Comparison of ENCODE assay signal across 8 mouse cellular contexts in the genomic region with DNA sequence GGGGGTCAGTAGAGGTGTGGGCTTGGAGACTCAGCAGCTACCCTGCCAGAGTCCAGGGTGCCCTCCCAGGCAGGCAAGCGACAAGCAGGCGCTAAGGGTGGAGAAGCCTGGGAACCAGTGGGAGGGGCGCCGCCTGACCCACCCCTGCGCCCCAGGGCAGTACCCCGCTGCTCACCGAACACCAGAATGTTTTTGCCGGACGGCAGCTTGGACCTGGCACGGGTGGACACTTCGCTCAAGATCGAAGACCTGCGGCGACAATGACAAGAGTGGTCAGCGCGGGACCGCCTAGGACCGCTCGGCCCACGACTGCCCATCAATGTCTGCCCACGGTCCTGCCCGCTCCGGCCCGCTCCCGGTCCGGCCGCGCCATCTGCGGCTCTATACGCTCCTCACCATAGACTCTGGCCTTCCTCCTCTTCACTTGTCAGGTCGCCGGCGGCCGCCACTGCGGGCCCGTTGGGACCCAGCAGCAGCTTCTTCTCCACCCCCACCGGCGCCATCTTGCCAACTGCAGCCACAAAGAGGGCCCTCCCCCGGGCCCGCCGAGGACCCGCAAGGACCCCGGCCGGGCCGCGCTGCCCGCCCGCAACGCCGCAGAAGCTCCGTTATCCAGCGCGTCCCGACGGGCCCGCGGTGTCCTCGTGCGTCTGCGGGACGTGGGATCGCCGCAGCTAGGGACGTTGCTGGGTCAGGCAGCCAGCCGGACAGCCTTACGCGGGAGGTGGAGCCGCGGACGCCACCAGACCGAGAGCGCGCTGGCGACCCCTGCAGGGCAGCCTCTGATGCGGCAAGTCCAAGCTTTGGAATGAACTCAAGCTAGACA. TPM values are rescaled to one million over a fixed set of nuclear protein-coding genes. Genes with fewer than 3 reads are reported as not detected.
A peak's percentile ranks its signal among the peaks of the same experiment; 100 is the strongest.
DNase-seq lines count a peak whose midpoint lies in the region; ATAC-seq and TF ChIP-seq lines count a peak whose summit lies in the region.

Gene Dync1li2 (minus strand): TSS at position 749 of the 826 bp plus-strand sequence.

- TF ChIP-seq POLR2A in cortical plate, adult 2 months (IDR thresholded peaks at IDR 0.05; ENCODE audit: extremely low read depth, insufficient read depth, low read length): peak; percentile 47; the same call in 1 of the 2 replicates

- peaks cover 6% of the 10 kb centered on the region for H3K4me1 ChIP-seq in cortical plate, adult 2 months (ENCODE audit: control insufficient read depth, insufficient read depth, low read length)

- peak; percentile 64 for TF ChIP-seq CTCF in cortical plate, adult 2 months (IDR thresholded peaks at IDR 0.05; ENCODE audit: extremely low read depth, insufficient read depth, low read length)

- ATAC-seq in activated CD4-positive, CD25-positive, alpha-beta regulatory T cell, adult 4 months: peak; percentile 92
- peak; percentile 84 for ATAC-seq in megakaryocyte-erythroid progenitor cell, adult 5-6 weeks (replicated peaks; ENCODE audit: low FRiP score, low TSS enrichment, poor library complexity, severe bottlenecking)

- intact Hi-C loops in left cerebral cortex, postnatal 10 days (cut with DNase I): loop anchor here (2.0 to 5.0 kb wide), 2 partner anchors 65 to 100 kb away; partner anchors contain the start of gene Terb1

- peak within 1 kb of the TSS; percentile 100 for H3K27ac ChIP-seq in cortical plate, adult 2 months (ENCODE audit: insufficient read depth, low read length)

- peak; percentile 96 for DNase-seq in gastrocnemius, postnatal 10 days
- peak; percentile 94 for DNase-seq in induced T-regulatory cell, adult 2 months (ENCODE audit: low read depth)
- peak; percentile 85 to 93 for DNase-seq in left cerebral cortex, postnatal 10 days (ENCODE audit: extremely low spot score in 1 of 2, low spot score in 2 of 2)
- peak; percentile 93 for DNase-seq in right cerebral cortex, postnatal 25 days
- peak; percentile 86 to 91 for DNase-seq in urinary bladder, postnatal 4 days (ENCODE audit: low spot score in 2 of 2)

- H3K4me3 ChIP-seq in cortical plate, adult 2 months (ENCODE audit: insufficient read depth, low read length): peak within 1 kb of the TSS; percentile 83

RNA-seq across cellular contexts. Expression of gene Dync1li2, which starts in this region (rescaled TPM):
- 10 to 100 TPM; 18.7 to 26.7 TPM for polyA plus RNA-seq in activated CD4-positive, CD25-positive, alpha-beta regulatory T cell, adult 4 months (2017; shearing (Covaris generic))
- 161 and 170 TPM in 2 replicates for polyA plus RNA-seq in cortical plate, adult 2 months (2012; rRNA removed)
- total RNA-seq in gastrocnemius, postnatal 10 days (2021): 100 to 1,000 TPM; 101 to 112 TPM
- total RNA-seq in left cerebral cortex, postnatal 10 days (2021): 100 to 1,000 TPM; 204 to 207 TPM
- total RNA-seq in megakaryocyte-erythroid progenitor cell, adult 5-6 weeks (2014; fragmentation: Nextera tagmentation): 25.5 and 35.1 TPM in 2 replicates
- 53.1 and 61.4 TPM in 2 replicates for total RNA-seq in megakaryocyte-erythroid progenitor cell, adult 5-6 weeks (2017)

Comparison
In these comparisons a context has a peak if more than half of its experiments do, and no peak if none do; other contexts are left out.
1. Peak in every context shown above with its lines: DNase-seq, ATAC-seq, H3K4me3 ChIP-seq and H3K27ac ChIP-seq.